Mouse (Mus musculus) lung, postnatal 0 days (tissue): Measurements from ENCODE around the gene 1700016K19Rik. TPM values are rescaled to one million over a fixed set of nuclear protein-coding genes. Genes with fewer than 3 reads are reported as not detected.

Experiments
- ATAC-seq: fragments of 200-750 bp; cut with Nextera tagmentation; 2 replicates; pipeline ENCODE4 v1.8.0; 2017; ENCODE audit warnings: moderate library complexity
- DNase-seq: peaks from one replicate; pipeline ENCODE4 v3.0.0-alpha.2; 2016; ENCODE audit warnings: low spot score
- H3K27ac ChIP-seq: fragments of 300-500 bp; sonication (generic); 2 replicates; pipeline ENCODE4 v1.5.1; 2014; ENCODE audit warnings: antibody characterized with exemption, mild to moderate bottlenecking, low read length, mixed read lengths
- H3K27me3 ChIP-seq: fragments of 300-500 bp; sonication (generic); replicated peaks from 2 replicates; pipeline ENCODE4 v1.6.1; 2014; ENCODE audit warnings: low read length, mixed read lengths; ENCODE audit not compliant: insufficient read depth
- H3K36me3 ChIP-seq: fragments of 300-500 bp; sonication (generic); 2 replicates; pipeline ENCODE4 v1.6.1; 2014; ENCODE audit warnings: low read length, mixed read lengths; ENCODE audit not compliant: insufficient read depth
- H3K4me1 ChIP-seq: fragments of 300-500 bp; sonication (generic); 2 replicates; pipeline ENCODE4 v1.6.1; 2014; ENCODE audit warnings: antibody characterized with exemption, low read depth, low read length, mixed read lengths; ENCODE audit not compliant: insufficient read depth
- H3K4me2 ChIP-seq: fragments of 300-500 bp; sonication (generic); replicated peaks from 2 replicates; pipeline ENCODE4 v1.6.1; 2014; ENCODE audit warnings: low read depth, mild to moderate bottlenecking, low read length, moderate library complexity, mixed read lengths
- H3K4me3 ChIP-seq: fragments of 300-500 bp; sonication (generic); 2 replicates; pipeline ENCODE4 v1.5.1; 2014; ENCODE audit warnings: low read depth, low read length
- H3K9ac ChIP-seq: fragments of 300-500 bp; sonication (generic); replicated peaks from 2 replicates; pipeline ENCODE4 v1.6.1; 2014; ENCODE audit warnings: low read depth, mild to moderate bottlenecking
- H3K9me3 ChIP-seq: fragments of 300-500 bp; sonication (generic); 2 replicates; pipeline ENCODE4 v1.6.1; 2016; ENCODE audit warnings: low read length, mixed read lengths
- CTCF ChIP-seq: IDR thresholded peaks from 2 replicates; pipeline ENCODE4 v1.5.1; 2016; ENCODE audit warnings: antibody characterized with exemption, mild to moderate bottlenecking
- EP300 ChIP-seq: IDR thresholded peaks from 2 replicates; pipeline ENCODE4 v1.6.1; 2016; ENCODE audit warnings: antibody characterized with exemption, mild to moderate bottlenecking, control low read depth
- WGBS: fragments of 180-500 bp; shearing (Covaris S2); extraction: QIAGEN DNeasy Blood & Tissue Kit; methylation state at CpG from one replicate; pipeline ENCODE4 v1.1.7; 2014; 5-methylcytosine and 5-hydroxymethylcytosine counted together
- polyA plus RNA-seq: library from polyadenylated mRNA; unstranded; fragments of >200 nt; fragmentation: Nextera tagmentation; extraction: Ambion mirVana; gene quantifications from 2 replicates; pipeline ENCODE4 v1.2.1, GENCODE M21; 2015

The 1700016K19Rik gene
- polyA plus RNA-seq, 1 experiment from 2014 or later: 15.5 TPM

DNA sequence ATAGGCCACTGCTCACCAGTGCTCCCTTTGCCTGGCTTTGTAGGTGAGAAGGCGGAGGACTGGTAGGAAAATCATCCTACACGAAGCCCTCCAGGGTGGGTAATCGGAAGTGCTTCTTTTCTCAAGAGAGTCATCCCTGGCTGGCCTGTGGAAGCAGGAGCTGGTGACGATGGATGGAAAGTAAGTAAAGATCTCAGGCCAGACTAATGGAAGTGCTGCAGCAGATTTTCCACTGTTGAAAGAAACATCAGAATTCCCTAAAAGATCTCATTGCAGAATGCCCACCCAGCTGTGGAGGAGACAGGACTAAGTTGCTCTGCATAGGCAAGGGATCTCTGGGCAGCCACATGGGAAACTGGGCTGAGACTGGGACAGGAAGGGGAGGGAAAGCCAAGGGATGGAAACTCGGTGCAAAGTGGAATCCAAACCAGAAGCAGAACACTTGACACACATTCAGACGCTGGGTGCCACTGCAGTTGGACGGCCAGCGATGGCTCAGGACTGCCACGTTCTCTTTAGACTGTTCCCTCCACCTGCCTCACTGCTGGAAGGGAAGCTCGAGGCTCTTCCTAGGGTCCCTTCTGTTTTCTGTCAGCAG lies 42.4 kb downstream of the 1700016K19Rik start:
- 46% methylated on average over 10 of the region's 10 CpGs for WGBS
- Histone ChIP-seq H3K9me3 (no peaks in the 10 kb centered on the region), H3K9ac (no peak overlapping the region), H3K4me2 (no peak overlapping the region), H3K4me1 (peaks cover 5% of the 10 kb centered on the region; the same call in 1 of the 2 replicates), H3K27ac (no peak overlapping the region), H3K4me3 (no peak overlapping the region), H3K27me3 (no peaks in the 10 kb centered on the region), H3K36me3 (0 out of 2 replicates have a peak, but pooled peaks cover 4% of the 10 kb centered on the region)
- no peak for TF ChIP-seq CTCF
- TF ChIP-seq EP300: no peak
- DNase-seq (no peak), ATAC-seq (no peak)

GRCm38 (mm10) chr11:76042882-76043281 lies 43.2 kb downstream of the 1700016K19Rik start:
- DNase-seq (peak; percentile 86), ATAC-seq (peak; percentile 81)
- 9% methylated on average over 5 of the region's 5 CpGs for WGBS
- Histone ChIP-seq H3K9me3 (no peaks in the 10 kb centered on the region), H3K27ac (no peak overlapping the region), H3K4me2 (no peak overlapping the region), H3K4me1 (peaks cover 4% of the 10 kb centered on the region; the same call in 1 of the 2 replicates), H3K4me3 (no peak overlapping the region), H3K27me3 (no peaks in the 10 kb centered on the region), H3K36me3 (0 out of 2 replicates have a peak, but pooled peaks cover 4% of the 10 kb centered on the region), H3K9ac (no peak overlapping the region)
- TF ChIP-seq CTCF (no peak), EP300 (no peak)

- no peaks in the 10 kb centered on the region for H3K9me3 ChIP-seq
- ATAC-seq: no peak
Observed at GRCm38 (mm10) chr11:76044468-76044867, 44.8 kb downstream of the 1700016K19Rik start.

DNA sequence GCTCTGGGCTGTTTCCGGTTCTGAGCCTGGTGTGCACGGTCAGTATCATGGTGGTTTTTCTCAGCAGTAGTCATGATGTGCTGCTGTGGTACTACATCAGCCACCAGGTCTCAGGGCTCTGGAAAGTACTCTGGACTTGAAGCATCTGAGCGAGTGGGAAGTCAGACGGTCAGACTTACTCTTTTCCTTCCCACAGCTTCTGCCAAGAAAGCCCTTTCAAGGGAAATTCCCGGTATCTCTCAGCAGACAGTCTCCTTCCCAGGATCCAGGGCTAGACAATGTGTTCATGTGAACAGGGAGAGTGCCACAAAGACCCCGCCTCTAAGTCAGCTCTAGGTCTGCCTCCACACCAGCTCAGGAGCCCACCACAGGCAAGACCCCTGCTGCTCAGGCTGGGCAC lies 45.7 kb downstream of the 1700016K19Rik start:
- H3K36me3 ChIP-seq: 0 out of 2 replicates have a peak, but pooled peaks cover 4% of the 10 kb centered on the region
- no peak overlapping the region for H3K27ac ChIP-seq
- H3K4me1 ChIP-seq: peaks cover 3% of the 10 kb centered on the region; the same call in 1 of the 2 replicates
- WGBS: 62% methylated on average over 6 of the region's 6 CpGs
- H3K4me3 ChIP-seq: no peak overlapping the region
- no peaks in the 10 kb centered on the region for H3K27me3 ChIP-seq
- no peak overlapping the region for H3K9ac ChIP-seq
- H3K4me2 ChIP-seq: no peak overlapping the region
- H3K9me3 ChIP-seq: no peaks in the 10 kb centered on the region
- no peak for DNase-seq
- TF ChIP-seq EP300: no peak
- no peak for TF ChIP-seq CTCF
- no peak for ATAC-seq

More at GRCm38 (mm10) chr11:76044468-76044867, 44.8 kb downstream of the 1700016K19Rik start:
- Histone ChIP-seq H3K9ac (no peak overlapping the region), H3K36me3 (0 out of 2 replicates have a peak, but pooled peaks cover 4% of the 10 kb centered on the region), H3K4me3 (no peak overlapping the region), H3K4me1 (peaks cover 3% of the 10 kb centered on the region; the same call in 1 of the 2 replicates), H3K4me2 (no peak overlapping the region), H3K27ac (no peak overlapping the region), H3K27me3 (no peaks in the 10 kb centered on the region)
- WGBS: 71% methylated on average over 6 of the region's 6 CpGs
- TF ChIP-seq CTCF: no peak
- TF ChIP-seq EP300: no peak
- no peak for DNase-seq

DNA sequence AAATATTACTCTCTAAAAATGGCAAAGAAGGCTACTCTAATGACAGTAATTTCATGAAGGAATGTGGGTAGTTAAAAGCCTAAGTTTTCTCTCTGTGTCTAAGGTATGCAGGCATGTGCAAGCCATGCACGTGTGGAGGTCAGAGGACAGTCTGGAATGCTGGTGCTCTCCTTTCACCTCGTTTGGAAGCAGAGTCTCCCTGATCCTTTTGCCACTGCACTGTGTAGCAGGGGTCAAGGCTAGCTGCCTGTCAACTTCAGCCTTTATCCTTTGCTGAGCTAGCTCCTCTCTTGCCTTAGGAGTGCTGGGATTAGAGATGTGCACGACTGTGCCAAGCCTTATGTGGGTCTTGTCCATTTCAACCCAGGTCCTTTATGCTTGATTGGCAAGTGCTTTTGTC lies 50.8 kb downstream of the 1700016K19Rik start:
- no peaks in the 10 kb centered on the region for H3K9me3 ChIP-seq
- H3K27ac ChIP-seq: no peak overlapping the region
- H3K9ac ChIP-seq: no peak overlapping the region
- H3K4me3 ChIP-seq: no peak overlapping the region
- H3K36me3 ChIP-seq: 0 out of 2 replicates have a peak, but pooled peaks cover 4% of the 10 kb centered on the region
- ATAC-seq (no peak), DNase-seq (no peak)
- no peak for TF ChIP-seq CTCF
- TF ChIP-seq EP300: no peak
- no peaks in the 10 kb centered on the region for H3K27me3 ChIP-seq
- 37% methylated on average over 3 of the region's 3 CpGs for WGBS
- no peaks in the 10 kb centered on the region for H3K4me1 ChIP-seq
- H3K4me2 ChIP-seq: no peak overlapping the region

DNA sequence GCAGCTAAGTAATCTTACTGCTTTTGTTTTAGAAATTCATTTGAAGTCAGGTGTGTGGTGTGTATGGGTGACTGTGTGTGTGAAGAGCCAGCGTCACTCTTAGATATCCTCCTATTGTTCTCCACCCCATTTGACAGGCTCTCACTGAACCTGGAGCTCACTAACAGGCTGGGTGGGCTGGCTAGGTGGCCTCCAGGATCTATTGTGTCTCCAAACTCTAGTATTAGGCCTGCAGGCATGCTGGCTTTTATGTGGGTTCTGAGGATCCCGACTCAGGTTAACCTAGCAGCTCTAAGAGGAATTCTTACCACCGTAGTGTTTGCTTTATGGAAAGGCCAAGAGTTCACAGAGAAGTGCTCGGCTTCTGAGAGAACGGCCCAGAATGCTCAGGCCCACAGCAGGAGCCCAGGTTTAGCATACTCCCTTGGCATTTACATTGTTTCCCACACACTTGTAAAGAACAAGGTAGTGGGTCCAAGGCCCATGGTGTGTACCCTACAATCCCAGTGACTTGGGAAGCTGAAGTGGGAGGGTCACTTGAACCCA lies 51.3 kb downstream of the 1700016K19Rik start:
- no peak overlapping the region for H3K27ac ChIP-seq

More for the DNA sequence above, 51.3 kb downstream of the 1700016K19Rik start:
- DNase-seq: peak; percentile 77
- H3K4me2 ChIP-seq: no peak overlapping the region
- H3K9me3 ChIP-seq: no peaks in the 10 kb centered on the region
- no peak overlapping the region for H3K9ac ChIP-seq
- H3K4me1 ChIP-seq: no peaks in the 10 kb centered on the region
- peak; percentile 87 for ATAC-seq
- no peak overlapping the region for H3K4me3 ChIP-seq
- 0 out of 2 replicates have a peak, but pooled peaks cover under 1% of the 10 kb centered on the region for H3K36me3 ChIP-seq
- 40% methylated on average over 5 of the region's 5 CpGs for WGBS
- H3K27me3 ChIP-seq: no peaks in the 10 kb centered on the region
- peak; percentile 18; the same call in 1 of the 2 replicates for TF ChIP-seq EP300
- TF ChIP-seq CTCF: no peak
